Mouse (Mus musculus) olfactory bulb, adult 2 months (tissue): Measurements from ENCODE around the gene Reg4.

ENCODE experiments used
- CTCF ChIP-seq: fragments of 200-500 bp; IDR thresholded peaks from 2 replicates; pipeline ENCODE4 v1.5.1; 2012; ENCODE audit warnings: low read depth, mild to moderate bottlenecking, low read length, moderate library complexity; ENCODE audit not compliant: insufficient read depth
- POLR2A ChIP-seq: fragments of 200-500 bp; IDR thresholded peaks from 2 replicates; pipeline ENCODE4 v1.6.1; 2012; ENCODE audit warnings: mild to moderate bottlenecking, low read depth, low read length, moderate library complexity; ENCODE audit not compliant: insufficient read depth

- TF ChIP-seq CTCF (no peak), POLR2A (no peak)
Observed at GRCm38 (mm10) chr3:98210860-98211259, 11.1 kb upstream of the Reg4 start.
